Mouse (Mus musculus) heart, postnatal 25 days (tissue): Measurements from ENCODE around the gene Pou2f2. TPM values are rescaled to one million over a fixed set of nuclear protein-coding genes. Genes with fewer than 3 reads are reported as not detected.
A peak's percentile ranks its signal among the peaks of the same experiment; 100 is the strongest.

ENCODE experiments used
- DNase-seq: peaks from one replicate; pipeline ENCODE4 v3.0.0; 2022; ENCODE audit warnings: low spot score
- intact Hi-C: fragments of 180-260 bp; cut with DNase I; formaldehyde crosslinking; loops from one replicate; pipeline ENCODE4 v1.15.1; 2025
- total RNA-seq, 2 experiments: library from RNA; stranded (reverse); gene quantifications; 2 replicates each; pipeline ENCODE4 v1.2.3; 2021

The Pou2f2 gene
- total RNA-seq, 2 experiments from 2014 or later: 0.60 to 0.61 TPM

- intact Hi-C loops: no loop called here
- DNase-seq: no peak
Observed at GRCm38 (mm10) chr7:25112178-25112955, 67.2 kb downstream of the Pou2f2 start.

GRCm38 (mm10) chr7:25110336-25110735, 69.2 kb downstream of the Pou2f2 start:
- no peak for DNase-seq
- intact Hi-C loops: no loop called here

GRCm38 (mm10) chr7:25109355-25109754, 70.2 kb downstream of the Pou2f2 start:
- intact Hi-C loops: no loop called here
- DNase-seq: no peak

DNA sequence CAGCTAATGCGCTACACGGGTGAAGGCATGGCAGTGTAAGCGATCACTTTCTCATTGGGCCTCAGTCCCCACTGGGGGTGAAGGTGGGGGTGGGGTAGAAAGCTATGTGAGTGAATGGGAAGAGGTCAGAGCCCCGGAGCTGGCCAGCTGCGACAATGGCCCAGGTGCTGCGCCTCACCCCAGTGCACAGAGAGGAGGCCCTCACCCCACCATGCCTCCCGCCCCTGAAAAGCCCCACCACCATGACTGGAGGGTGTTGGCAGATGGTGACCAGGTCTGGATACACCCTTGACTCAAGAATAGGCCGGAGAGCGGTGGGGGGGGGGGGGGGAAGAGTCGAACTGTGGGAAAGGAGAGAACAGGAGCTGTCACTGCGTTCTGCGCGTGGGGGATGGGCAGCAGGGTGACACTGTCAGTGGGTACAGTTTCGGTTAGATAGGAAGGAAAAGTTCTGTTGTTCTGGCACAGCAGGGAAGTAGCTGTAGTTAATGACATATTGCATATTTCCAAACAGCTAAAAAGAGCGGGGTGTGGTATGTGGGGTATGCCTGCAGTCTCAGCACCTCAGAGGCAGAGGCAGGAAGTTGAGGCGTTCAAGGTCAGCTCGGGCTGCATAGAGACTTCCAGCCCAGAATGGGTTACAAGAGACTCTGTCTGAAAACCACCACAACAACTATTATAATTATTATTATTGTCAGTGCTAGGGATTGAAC, 72.6 kb downstream of the Pou2f2 start:
- no peak for DNase-seq
- intact Hi-C loops: loop anchor here (2.0 kb wide), 1 partner anchor 80 kb away; no protein-coding TSS in a partner anchor

DNA sequence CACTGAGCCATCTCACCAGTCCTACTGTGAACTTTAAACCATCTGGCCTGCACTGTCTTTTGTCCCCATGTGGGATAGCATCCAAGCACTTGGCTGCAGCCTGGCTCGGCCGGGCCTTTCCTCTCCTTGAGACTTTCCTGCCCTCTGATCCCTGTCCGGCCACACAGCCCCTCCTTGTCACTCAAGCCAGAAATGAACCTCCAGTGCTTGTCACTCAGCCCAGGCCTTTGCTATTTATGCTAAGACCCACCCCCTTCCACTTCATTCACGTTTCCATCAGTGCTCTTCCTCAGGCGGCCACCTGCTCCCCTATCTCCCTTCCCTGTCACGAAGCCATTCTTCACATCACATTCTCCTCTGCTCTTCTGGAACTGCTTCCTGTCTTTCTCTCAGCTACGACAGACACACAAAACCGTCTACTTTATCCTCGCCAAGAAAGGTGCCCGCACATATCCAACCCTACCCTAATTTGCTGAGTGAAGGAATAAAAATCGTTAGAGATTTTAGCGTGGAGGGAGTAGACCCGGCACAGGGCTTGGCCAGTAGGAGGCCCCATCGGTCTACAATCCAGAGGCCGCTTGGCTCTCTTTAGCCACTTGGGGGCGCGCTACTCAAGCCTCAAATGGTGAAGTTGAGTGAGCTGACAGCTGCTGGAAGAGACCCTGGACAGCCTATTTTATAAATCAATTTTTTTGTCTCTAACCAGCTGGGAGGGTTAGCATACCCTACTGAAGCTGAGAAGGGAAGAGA, 73.9 kb downstream of the Pou2f2 start:
- intact Hi-C loops: loop anchor here (2.0 kb wide), 1 partner anchor 81 kb away; no protein-coding TSS in a partner anchor

DNA sequence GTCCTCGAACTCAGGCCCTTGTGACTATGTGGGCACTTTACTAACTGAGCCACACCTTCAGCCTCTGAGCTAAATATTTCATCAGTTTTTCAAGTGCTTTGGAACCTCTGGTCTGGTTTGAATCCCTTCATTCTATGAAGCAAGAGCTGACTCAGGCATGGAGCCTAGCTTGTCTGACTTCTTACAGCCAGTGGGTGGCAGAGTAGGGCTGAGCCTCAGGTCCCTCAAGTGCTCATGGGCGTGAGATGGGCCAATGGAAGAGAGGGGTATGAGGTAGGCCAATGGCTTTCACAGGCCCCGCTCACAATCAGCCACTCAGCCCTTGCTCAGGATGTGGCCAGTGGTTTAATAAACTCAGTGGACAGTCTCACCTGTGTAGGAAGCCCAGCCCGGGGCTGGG, 79.9 kb downstream of the Pou2f2 start:
- intact Hi-C loops: no loop called here
- no peak for DNase-seq

More for the DNA sequence above, 73.9 kb downstream of the Pou2f2 start:
- DNase-seq: peak; percentile 31

GRCm38 (mm10) chr7:25098169-25098568, 81.4 kb downstream of the Pou2f2 start:
- intact Hi-C loops: no loop called here
- DNase-seq: no peak

- intact Hi-C loops: no loop called here
- no peak for DNase-seq
Observed at GRCm38 (mm10) chr7:25089875-25090274, 89.7 kb downstream of the Pou2f2 start.

GRCm38 (mm10) chr7:25088968-25089367, 90.6 kb downstream of the Pou2f2 start:
- intact Hi-C loops: no loop called here
- DNase-seq: no peak

GRCm38 (mm10) chr7:25088531-25088930, 91.0 kb downstream of the Pou2f2 start:
- intact Hi-C loops: no loop called here

DNA sequence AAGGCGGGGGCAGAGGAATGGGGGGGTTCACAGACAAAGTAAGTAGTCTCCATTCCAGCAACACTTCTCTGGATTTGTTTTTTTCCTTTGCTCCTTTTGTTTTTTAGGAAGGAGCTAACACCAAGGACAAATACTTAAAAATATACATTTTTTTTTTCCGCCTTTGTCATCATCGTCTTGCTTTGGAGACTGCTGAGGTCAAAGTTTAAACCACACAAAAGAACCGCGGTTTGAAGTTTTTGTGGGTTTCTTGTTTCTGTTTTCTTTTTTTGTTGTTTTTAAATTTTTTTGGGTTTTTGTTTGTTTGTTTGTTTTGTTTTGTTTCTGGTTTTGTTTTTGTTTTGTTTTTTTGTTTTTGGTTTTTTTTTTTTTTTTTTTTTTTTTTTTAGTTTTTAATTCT, 91.6 kb downstream of the Pou2f2 start:
- DNase-seq: no peak
- intact Hi-C loops: no loop called here

More at GRCm38 (mm10) chr7:25088531-25088930, 91.0 kb downstream of the Pou2f2 start:
- DNase-seq: no peak

GRCm38 (mm10) chr7:25087256-25087912, 92.1 kb downstream of the Pou2f2 start:
- intact Hi-C loops: no loop called here
- DNase-seq: no peak

DNA sequence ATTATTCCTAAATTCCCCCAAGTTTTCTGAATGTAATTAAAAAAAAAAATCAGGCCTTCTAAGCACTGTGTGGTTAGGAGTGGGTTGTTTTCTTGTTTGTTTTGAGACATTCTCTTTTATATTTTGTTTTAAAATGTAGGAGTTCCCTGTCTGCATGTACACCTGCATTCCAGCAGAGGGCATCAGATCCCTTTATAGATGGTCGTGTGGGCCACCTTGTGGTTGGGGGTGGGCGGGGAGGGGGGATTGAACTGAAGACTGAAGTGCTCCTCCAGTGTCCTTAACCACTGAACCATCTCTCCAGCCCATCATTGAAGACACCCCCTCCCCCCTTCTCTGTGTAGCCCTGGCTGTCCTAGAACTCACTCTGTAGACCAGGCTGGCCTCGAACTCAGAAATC, 92.9 kb downstream of the Pou2f2 start:
- no peak for DNase-seq
- intact Hi-C loops: no loop called here

- no peak for DNase-seq
- intact Hi-C loops: no loop called here
Observed at GRCm38 (mm10) chr7:25084621-25085020, 94.9 kb downstream of the Pou2f2 start.

DNA sequence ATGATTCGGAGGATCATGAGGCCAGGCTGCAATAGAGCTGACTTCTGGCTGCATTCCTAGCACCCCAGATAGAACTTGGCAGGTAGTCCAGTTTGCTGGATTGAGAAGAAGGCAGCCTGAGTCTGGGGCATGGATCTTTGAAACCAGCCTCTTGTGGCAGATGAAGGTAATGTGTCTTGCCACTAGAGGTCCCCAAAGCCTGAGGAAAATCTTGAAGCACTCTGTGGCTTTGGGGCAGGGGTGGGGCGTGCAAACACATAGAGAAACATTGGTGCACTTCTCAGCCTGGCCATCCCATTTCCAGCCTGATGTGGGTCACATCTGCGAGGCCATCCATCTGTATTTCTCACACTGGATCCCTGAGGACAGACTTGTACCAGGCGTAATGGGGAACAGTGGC, 97.0 kb downstream of the Pou2f2 start:
- DNase-seq: no peak
- intact Hi-C loops: no loop called here

DNA sequence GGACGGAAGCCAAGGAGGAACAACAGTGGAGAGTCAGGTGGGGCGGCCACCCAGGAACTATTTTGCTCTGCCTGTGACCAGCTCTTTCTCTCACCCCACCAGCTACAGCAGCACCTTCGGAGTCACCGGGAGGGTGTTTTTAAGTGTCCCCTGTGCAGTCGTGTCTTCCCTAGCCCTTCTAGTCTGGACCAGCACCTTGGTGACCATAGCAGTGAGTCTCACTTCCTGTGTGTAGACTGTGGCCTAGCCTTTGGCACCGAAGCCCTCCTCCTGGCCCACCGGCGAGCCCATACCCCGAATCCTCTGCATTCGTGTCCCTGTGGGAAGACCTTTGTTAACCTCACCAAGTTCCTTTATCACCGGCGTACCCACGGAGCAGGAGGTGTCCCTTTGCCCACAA, 99.1 kb downstream of the Pou2f2 start:
- intact Hi-C loops: no loop called here
- no peak for DNase-seq

- intact Hi-C loops: loop anchor here (5.0 to 10.0 kb wide), 2 partner anchors 107 to 195 kb away; partner anchors contain the start of genes Rabac1 and Rps19
- no peak for DNase-seq
Observed at GRCm38 (mm10) chr7:25079496-25080026, 100.0 kb downstream of the Pou2f2 start.

GRCm38 (mm10) chr7:25077414-25077755, 102.1 kb downstream of the Pou2f2 start:
- no peak for DNase-seq
- intact Hi-C loops: loop anchor here (5.0 to 10.0 kb wide), 2 partner anchors 105 to 193 kb away; partner anchors contain the start of genes Rabac1 and Rps19

- peak; percentile 98 for DNase-seq
- intact Hi-C loops: loop anchor here (5.0 to 10.0 kb wide), 2 partner anchors 105 to 192 kb away; partner anchors contain the start of genes Rabac1 and Rps19
Observed at GRCm38 (mm10) chr7:25076663-25077413, 102.7 kb downstream of the Pou2f2 start.
